Mouse (Mus musculus) forebrain, postnatal 0 days (tissue): ENCODE results near the gene Sun2. TPM values are rescaled to one million over a fixed set of nuclear protein-coding genes. Genes with fewer than 3 reads are reported as not detected.

ENCODE experiments used
- ATAC-seq: fragments of 200-750 bp; cut with Nextera tagmentation; 2 replicates; pipeline ENCODE4 v1.8.0; 2017; ENCODE audit warnings: mild to moderate bottlenecking, moderate library complexity
- DNase-seq: peaks from one replicate; pipeline ENCODE4 v3.0.0-alpha.2; 2015
- H3K27ac ChIP-seq: fragments of 300-500 bp; sonication (generic); 2 replicates; pipeline ENCODE4 v1.5.1; 2014; ENCODE audit warnings: low read depth, mild to moderate bottlenecking, antibody characterized with exemption, low read length, moderate library complexity, mixed read lengths
- H3K27me3 ChIP-seq: fragments of 300-500 bp; sonication (generic); 2 replicates; pipeline ENCODE4 v1.6.1; 2014; ENCODE audit warnings: mild to moderate bottlenecking, low read length, mixed read lengths; ENCODE audit not compliant: insufficient read depth
- H3K36me3 ChIP-seq: fragments of 300-500 bp; sonication (generic); 2 replicates; pipeline ENCODE4 v1.6.1; 2014; ENCODE audit warnings: mild to moderate bottlenecking, moderate library complexity; ENCODE audit not compliant: insufficient read depth
- H3K4me1 ChIP-seq: fragments of 300-500 bp; sonication (generic); 2 replicates; pipeline ENCODE4 v1.6.1; 2014; ENCODE audit warnings: antibody characterized with exemption; ENCODE audit not compliant: insufficient read depth
- H3K4me2 ChIP-seq: fragments of 300-500 bp; sonication (generic); 2 replicates; pipeline ENCODE4 v1.6.1; 2014; ENCODE audit warnings: low read depth, mild to moderate bottlenecking, moderate library complexity
- H3K4me3 ChIP-seq: fragments of 300-500 bp; sonication (generic); 2 replicates; pipeline ENCODE4 v1.5.1; 2014; ENCODE audit warnings: low read depth, low read length, mixed read lengths
- H3K9ac ChIP-seq: fragments of 300-500 bp; sonication (generic); 2 replicates; pipeline ENCODE4 v1.6.1; 2014; ENCODE audit warnings: mild to moderate bottlenecking
- H3K9me3 ChIP-seq: fragments of 300-500 bp; sonication (generic); 2 replicates; pipeline ENCODE4 v1.6.1; 2016; ENCODE audit warnings: low read length
- CTCF ChIP-seq: sonication (generic); IDR thresholded peaks from 2 replicates; pipeline ENCODE4 v1.5.1; 2016; ENCODE audit warnings: antibody characterized with exemption, control low read depth, low read depth
- WGBS: fragments of 180-500 bp; shearing (Covaris S2); extraction: QIAGEN DNeasy Blood & Tissue Kit; methylation state at CpG from one replicate; pipeline ENCODE4 v1.1.7; 2014; 5-methylcytosine and 5-hydroxymethylcytosine counted together
- polyA plus RNA-seq: library from polyadenylated mRNA; unstranded; fragments of >200 nt; fragmentation: Nextera tagmentation; extraction: Ambion mirVana; gene quantifications from 2 replicates; pipeline ENCODE4 v1.2.1, GENCODE M21; 2015
- total RNA-seq: library from RNA; depleted of rRNA; stranded (reverse); fragments of >200 nt; gene quantifications from 2 replicates; pipeline ENCODE4 v1.2.3, GENCODE M21; 2014

The Sun2 gene
- total and polyA plus RNA-seq, 2 experiments from 2014 or later, result 3.7 to 56.4 TPM

GRCm38 (mm10) chr15:79715646-79716045, 26.7 kb downstream of the Sun2 start:
- H3K27ac ChIP-seq, result no peak overlapping the region
- ATAC-seq, result no peak
- H3K4me2 ChIP-seq, result no peak overlapping the region
- no peaks in the 10 kb centered on the region for H3K9me3 ChIP-seq
- no peak overlapping the region for H3K4me3 ChIP-seq
- H3K27me3 ChIP-seq, result no peaks in the 10 kb centered on the region
- no peak for DNase-seq
- no peak overlapping the region for H3K9ac ChIP-seq
- TF ChIP-seq CTCF, result no peak
- WGBS, result 94% methylated on average over 7 of the region's 7 CpGs
- no peaks in the 10 kb centered on the region for H3K4me1 ChIP-seq
- H3K36me3 ChIP-seq, result peaks cover 92% of the 10 kb centered on the region

GRCm38 (mm10) chr15:79708229-79708822, 34.0 kb downstream of the Sun2 start:
- no peak for ATAC-seq
- no peaks in the 10 kb centered on the region for H3K9me3 ChIP-seq

GRCm38 (mm10) chr15:79706603-79707214, 35.6 kb downstream of the Sun2 start:
- Histone ChIP-seq H3K9me3 (no peaks in the 10 kb centered on the region), H3K27me3 (no peaks in the 10 kb centered on the region), H3K4me1 (no peaks in the 10 kb centered on the region), H3K27ac (no peak overlapping the region), H3K36me3 (peaks cover 40% of the 10 kb centered on the region), H3K9ac (no peak overlapping the region), H3K4me2 (no peak overlapping the region), H3K4me3 (no peak overlapping the region)
- DNase-seq (no peak), ATAC-seq (no peak)
- WGBS, result 73% methylated on average over 17 of the region's 17 CpGs
- no peak for TF ChIP-seq CTCF

More at GRCm38 (mm10) chr15:79708229-79708822, 34.0 kb downstream of the Sun2 start:
- Histone ChIP-seq H3K27me3 (no peaks in the 10 kb centered on the region), H3K4me1 (no peaks in the 10 kb centered on the region), H3K9ac (no peak overlapping the region), H3K36me3 (peaks cover 56% of the 10 kb centered on the region), H3K27ac (no peak overlapping the region), H3K4me2 (no peak overlapping the region), H3K4me3 (no peak overlapping the region)
- TF ChIP-seq CTCF, result no peak
- WGBS, result 94% methylated on average over 5 of the region's 5 CpGs
- no peak for DNase-seq

GRCm38 (mm10) chr15:79697558-79698187, 44.7 kb downstream of the Sun2 start:
- no peak for DNase-seq
- Histone ChIP-seq H3K4me3 (no peak overlapping the region), H3K9ac (no peak overlapping the region), H3K27ac (peak overlapping the region; percentile 29; the same call in 1 of the 2 replicates), H3K9me3 (no peaks in the 10 kb centered on the region), H3K4me1 (0 out of 2 replicates have a peak, but pooled peaks cover 5% of the 10 kb centered on the region), H3K27me3 (no peaks in the 10 kb centered on the region), H3K4me2 (no peak overlapping the region), H3K36me3 (no peaks in the 10 kb centered on the region)
- no peak for TF ChIP-seq CTCF
- ATAC-seq, result no peak
- 77% methylated on average over 9 of the region's 9 CpGs for WGBS

- 46% methylated on average over 6 of the region's 6 CpGs for WGBS
These were observed 45.3 kb downstream of the Sun2 start for GRCm38 (mm10) chr15:79697011-79697410.

GRCm38 (mm10) chr15:79696508-79696907, 45.8 kb downstream of the Sun2 start:
- Histone ChIP-seq H3K4me3 (no peak overlapping the region), H3K9ac (no peak overlapping the region), H3K36me3 (no peaks in the 10 kb centered on the region), H3K4me2 (no peak overlapping the region), H3K4me1 (0 out of 2 replicates have a peak, but pooled peaks cover 8% of the 10 kb centered on the region), H3K27me3 (no peaks in the 10 kb centered on the region), H3K9me3 (no peaks in the 10 kb centered on the region), H3K27ac (no peak overlapping the region)
- DNase-seq (no peak), ATAC-seq (no peak)
- 88% methylated on average over 2 of the region's 2 CpGs for WGBS
- no peak for TF ChIP-seq CTCF

More at GRCm38 (mm10) chr15:79697011-79697410, 45.3 kb downstream of the Sun2 start:
- peak overlapping the region; percentile 29; the same call in 1 of the 2 replicates for H3K27ac ChIP-seq
- ATAC-seq, result peak; percentile 53
- 0 out of 2 replicates have a peak, but pooled peaks cover 5% of the 10 kb centered on the region for H3K4me1 ChIP-seq
- H3K4me2 ChIP-seq, result no peak overlapping the region
- no peak overlapping the region for H3K9ac ChIP-seq
- no peaks in the 10 kb centered on the region for H3K36me3 ChIP-seq
- no peak overlapping the region for H3K4me3 ChIP-seq
- TF ChIP-seq CTCF, result no peak
- no peak for DNase-seq
- H3K9me3 ChIP-seq, result no peaks in the 10 kb centered on the region
- H3K27me3 ChIP-seq, result no peaks in the 10 kb centered on the region

- WGBS, result 83% methylated on average over 3 of the region's 3 CpGs
- H3K4me3 ChIP-seq, result no peak overlapping the region
- H3K27ac ChIP-seq, result no peak overlapping the region
- no peak overlapping the region for H3K9ac ChIP-seq
- no peaks in the 10 kb centered on the region for H3K36me3 ChIP-seq
- TF ChIP-seq CTCF, result no peak
- no peaks in the 10 kb centered on the region for H3K9me3 ChIP-seq
- DNase-seq (no peak), ATAC-seq (no peak)
- 0 out of 2 replicates have a peak, but pooled peaks cover 10% of the 10 kb centered on the region for H3K4me1 ChIP-seq
- H3K4me2 ChIP-seq, result no peak overlapping the region
- no peaks in the 10 kb centered on the region for H3K27me3 ChIP-seq
These were observed 46.8 kb downstream of the Sun2 start for GRCm38 (mm10) chr15:79695516-79695915.
